Mouse (Mus musculus) common myeloid progenitor, adult 5-6 weeks (primary cell): Measurements from ENCODE around the gene Slamf7. TPM values are rescaled to one million over a fixed set of nuclear protein-coding genes. Genes with fewer than 3 reads are reported as not detected.

Experiments
- total RNA-seq: library from RNA; stranded (forward); fragments of 200-1000, 187-1606 nt; gene quantifications from 2 replicates; pipeline ENCODE4 v1.2.3, GENCODE M21; 2017

Gene Slamf7
- total RNA-seq, 1 experiment from 2014 or later: 0.27 TPM

Other genes starting within 250 kb of the Slamf7 start
- gene Usf1, start 241.7 kb downstream of the Slamf7 start, total RNA-seq: 47.1 and 48.6 TPM in 2 replicates
- 0.18 and 1.2 TPM in 2 replicates for gene Tstd1, start 234.2 kb downstream of the Slamf7 start, total RNA-seq
- gene F11r, start 215.5 kb downstream of the Slamf7 start, total RNA-seq: 1.1 and 5.4 TPM in 2 replicates
- gene Alyref2, start 149.6 kb downstream of the Slamf7 start, total RNA-seq: 4.8 and 13.0 TPM in 2 replicates
- gene Itln1, start 117.7 kb downstream of the Slamf7 start, total RNA-seq: not detected in 2 replicates
- 15.5 and 18.8 TPM in 2 replicates for gene Cd244a, start 93.8 kb downstream of the Slamf7 start, total RNA-seq
- 20.2 and 27.0 TPM in 2 replicates for gene Ly9, start 45.6 kb downstream of the Slamf7 start, total RNA-seq
- 104 and 153 TPM in 2 replicates for gene Cd48, start 29.0 kb upstream of the Slamf7 start, total RNA-seq
- gene Slamf1, start 114.1 kb upstream of the Slamf7 start, total RNA-seq: 4.1 and 4.6 TPM in 2 replicates
- 63.3 and 80.2 TPM in 2 replicates for gene Cd84, start 186.7 kb upstream of the Slamf7 start, total RNA-seq
- gene Gm10521, start 242.6 kb upstream of the Slamf7 start, total RNA-seq: 1.8 and 2.6 TPM in 2 replicates